Mouse (Mus musculus): Measurements from ENCODE around the gene Anxa3. TPM values are rescaled to one million over a fixed set of nuclear protein-coding genes. Genes with fewer than 3 reads are reported as not detected.

Gene Anxa3
- polyA plus RNA-seq (2014; fragmentation: Nextera tagmentation; extraction: Ambion mirVana), result 57.3 and 64.9 TPM in 2 replicates

DNA sequence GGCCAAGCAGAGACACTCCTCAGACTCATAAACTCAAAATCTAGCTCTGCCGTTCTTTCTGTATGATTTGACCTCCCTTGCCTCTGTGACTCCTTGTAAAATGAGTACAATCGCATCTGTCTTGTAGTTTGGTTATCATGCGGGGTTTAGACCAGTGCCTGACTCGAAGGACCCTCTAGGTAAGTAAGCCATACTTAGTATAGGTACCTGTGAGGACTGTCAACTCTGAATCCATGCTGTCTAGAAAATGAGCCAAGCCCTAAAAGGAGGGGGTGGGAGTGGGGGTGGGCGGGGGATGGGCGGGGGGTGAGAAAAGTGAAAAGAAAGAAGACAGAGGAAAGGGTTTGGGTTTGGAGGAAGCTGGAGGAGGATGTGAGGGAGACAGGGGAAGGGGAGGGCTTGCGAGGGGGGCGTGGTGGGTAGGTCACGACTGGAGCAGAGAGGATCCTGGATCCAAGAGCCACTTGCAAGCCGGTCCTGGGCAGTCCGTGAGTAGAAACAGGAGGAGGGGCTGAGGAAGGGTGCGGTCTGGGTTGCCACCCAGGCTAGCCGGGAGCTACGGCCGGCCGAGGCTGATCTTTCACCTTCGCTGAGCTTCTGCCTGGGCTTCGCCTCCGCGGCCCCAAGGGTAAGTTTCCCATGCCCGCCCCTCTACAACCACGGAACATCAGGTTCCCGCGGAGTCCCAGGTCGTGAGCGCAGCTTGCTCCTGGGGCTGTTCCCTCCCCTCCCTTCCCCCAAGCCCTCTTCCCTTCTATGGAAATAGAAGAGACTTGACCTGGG lies at the start of gene Anxa3:
Anxa3 (plus strand) TSS at position 404 of the 783 bp plus-strand sequence.
- H3K36me3 ChIP-seq (ENCODE audit: control insufficient read depth, insufficient read depth, low read length), result no peaks in the 10 kb centered on the region
- no peaks in the 10 kb centered on the region for H3K9me3 ChIP-seq (ENCODE audit: control insufficient read depth, low read length)
- H3K27me3 ChIP-seq (ENCODE audit: control insufficient read depth, insufficient read depth, low read length), result no peaks in the 10 kb centered on the region
- peak; percentile 93 for ATAC-seq (ENCODE audit: low FRiP score, low TSS enrichment)
- peak within 1 kb of the TSS; percentile 58 for H3K9ac ChIP-seq (ENCODE audit: low read depth, low read length)
- H3K4me2 ChIP-seq (replicated peaks; ENCODE audit: low read depth, low read length), result peak within 1 kb of the TSS; percentile 81
- WGBS, result 10% methylated on average over 26 of the region's 26 CpGs
- 0 out of 2 replicates have a peak, but pooled peaks cover 15% of the 10 kb centered on the region for H3K4me1 ChIP-seq (ENCODE audit: control insufficient read depth, insufficient read depth, low read length)
- peak within 1 kb of the TSS; percentile 46 for H3K4me3 ChIP-seq (ENCODE audit: low read length)
- H3K27ac ChIP-seq (ENCODE audit: low read depth, low read length), result no peak within 1 kb of the TSS

- no peak overlapping the region for H3K9ac ChIP-seq (ENCODE audit: low read depth, low read length)
- WGBS, result 89% methylated on average over 8 of the region's 8 CpGs
- no peak overlapping the region for H3K4me3 ChIP-seq (ENCODE audit: low read length)
- no peaks in the 10 kb centered on the region for H3K9me3 ChIP-seq (ENCODE audit: control insufficient read depth, low read length)
- H3K4me1 ChIP-seq (ENCODE audit: control insufficient read depth, insufficient read depth, low read length), result no peaks in the 10 kb centered on the region
- peaks cover 19% of the 10 kb centered on the region for H3K36me3 ChIP-seq (ENCODE audit: control insufficient read depth, insufficient read depth, low read length)
- H3K27ac ChIP-seq (ENCODE audit: low read depth, low read length), result no peak overlapping the region
- no peaks in the 10 kb centered on the region for H3K27me3 ChIP-seq (ENCODE audit: control insufficient read depth, insufficient read depth, low read length)
- no peak overlapping the region for H3K4me2 ChIP-seq (replicated peaks; ENCODE audit: low read depth, low read length)
- ATAC-seq (ENCODE audit: low FRiP score, low TSS enrichment), result no peak
Observed at GRCm38 (mm10) chr5:96747195-96747984, 45.7 kb upstream of the Anxa3 start.

GRCm38 (mm10) chr5:96757615-96758014 lies 35.5 kb upstream of the Anxa3 start:
- Histone ChIP-seq H3K9ac (ENCODE audit: low read depth, low read length) (no peak overlapping the region), H3K4me1 (ENCODE audit: control insufficient read depth, insufficient read depth, low read length) (no peaks in the 10 kb centered on the region), H3K4me3 (ENCODE audit: low read length) (no peak overlapping the region), H3K27me3 (ENCODE audit: control insufficient read depth, insufficient read depth, low read length) (no peaks in the 10 kb centered on the region), H3K27ac (ENCODE audit: low read depth, low read length) (no peak overlapping the region), H3K4me2 (replicated peaks; ENCODE audit: low read depth, low read length) (no peak overlapping the region), H3K36me3 (ENCODE audit: control insufficient read depth, insufficient read depth, low read length) (peaks cover 13% of the 10 kb centered on the region; the same call in 1 of the 2 replicates), H3K9me3 (ENCODE audit: control insufficient read depth, low read length) (no peaks in the 10 kb centered on the region)
- WGBS, result 39% methylated on average over 7 of the region's 7 CpGs
- ATAC-seq (ENCODE audit: low FRiP score, low TSS enrichment), result peak; percentile 84

- Histone ChIP-seq H3K36me3 (ENCODE audit: control insufficient read depth, insufficient read depth, low read length) (peaks cover 10% of the 10 kb centered on the region; the same call in 1 of the 2 replicates), H3K4me1 (ENCODE audit: control insufficient read depth, insufficient read depth, low read length) (no peaks in the 10 kb centered on the region), H3K27me3 (ENCODE audit: control insufficient read depth, insufficient read depth, low read length) (no peaks in the 10 kb centered on the region), H3K4me2 (replicated peaks; ENCODE audit: low read depth, low read length) (no peak overlapping the region), H3K4me3 (ENCODE audit: low read length) (no peak overlapping the region), H3K27ac (ENCODE audit: low read depth, low read length) (no peak overlapping the region), H3K9ac (ENCODE audit: low read depth, low read length) (no peak overlapping the region), H3K9me3 (ENCODE audit: control insufficient read depth, low read length) (no peaks in the 10 kb centered on the region)
- 94% methylated on average over 1 of the region's 1 CpGs for whole genome bisulfite sequencing
- ATAC-seq (ENCODE audit: low FRiP score, low TSS enrichment), result no peak
Observed at GRCm38 (mm10) chr5:96762021-96762420, 31.1 kb upstream of the Anxa3 start.

DNA sequence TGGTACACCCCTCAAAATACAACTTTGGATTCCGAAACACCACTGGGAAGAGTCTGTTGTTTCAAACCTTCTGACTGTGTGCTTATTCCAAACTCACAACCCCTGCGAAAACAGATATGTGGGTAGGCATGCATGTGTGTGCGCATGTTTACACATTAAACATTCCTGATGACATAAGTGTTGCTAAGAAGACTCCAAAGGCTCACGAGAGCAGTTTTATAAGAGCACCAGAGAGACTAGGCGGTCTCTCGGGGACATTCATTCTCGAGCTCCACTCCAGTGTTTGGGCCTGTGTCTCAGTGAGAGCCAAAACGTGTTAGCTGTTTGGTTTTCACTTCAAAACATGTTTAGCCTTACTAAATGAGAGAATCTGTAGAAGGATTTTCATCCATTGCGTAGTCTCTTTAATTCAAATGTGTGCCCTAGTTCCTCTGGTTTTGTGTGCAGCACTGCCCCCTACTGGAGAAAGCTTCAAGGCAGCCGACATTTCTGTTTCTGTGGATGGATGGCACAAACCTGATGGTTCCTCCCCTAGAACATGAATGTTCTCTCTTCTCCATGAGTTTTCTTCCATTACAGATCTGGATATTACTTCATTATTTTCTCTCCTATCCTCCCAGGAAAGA lies 24.2 kb upstream of the Anxa3 start:
- Histone ChIP-seq H3K27me3 (ENCODE audit: control insufficient read depth, insufficient read depth, low read length) (no peaks in the 10 kb centered on the region), H3K36me3 (ENCODE audit: control insufficient read depth, insufficient read depth, low read length) (peaks cover 10% of the 10 kb centered on the region; the same call in 1 of the 2 replicates), H3K4me1 (ENCODE audit: control insufficient read depth, insufficient read depth, low read length) (no peaks in the 10 kb centered on the region), H3K9ac (ENCODE audit: low read depth, low read length) (no peak overlapping the region), H3K4me2 (replicated peaks; ENCODE audit: low read depth, low read length) (no peak overlapping the region), H3K27ac (ENCODE audit: low read depth, low read length) (no peak overlapping the region), H3K4me3 (ENCODE audit: low read length) (no peak overlapping the region), H3K9me3 (ENCODE audit: control insufficient read depth, low read length) (no peaks in the 10 kb centered on the region)
- WGBS, result 69% methylated on average over 10 of the region's 10 CpGs
- ATAC-seq (ENCODE audit: low FRiP score, low TSS enrichment), result no peak

DNA sequence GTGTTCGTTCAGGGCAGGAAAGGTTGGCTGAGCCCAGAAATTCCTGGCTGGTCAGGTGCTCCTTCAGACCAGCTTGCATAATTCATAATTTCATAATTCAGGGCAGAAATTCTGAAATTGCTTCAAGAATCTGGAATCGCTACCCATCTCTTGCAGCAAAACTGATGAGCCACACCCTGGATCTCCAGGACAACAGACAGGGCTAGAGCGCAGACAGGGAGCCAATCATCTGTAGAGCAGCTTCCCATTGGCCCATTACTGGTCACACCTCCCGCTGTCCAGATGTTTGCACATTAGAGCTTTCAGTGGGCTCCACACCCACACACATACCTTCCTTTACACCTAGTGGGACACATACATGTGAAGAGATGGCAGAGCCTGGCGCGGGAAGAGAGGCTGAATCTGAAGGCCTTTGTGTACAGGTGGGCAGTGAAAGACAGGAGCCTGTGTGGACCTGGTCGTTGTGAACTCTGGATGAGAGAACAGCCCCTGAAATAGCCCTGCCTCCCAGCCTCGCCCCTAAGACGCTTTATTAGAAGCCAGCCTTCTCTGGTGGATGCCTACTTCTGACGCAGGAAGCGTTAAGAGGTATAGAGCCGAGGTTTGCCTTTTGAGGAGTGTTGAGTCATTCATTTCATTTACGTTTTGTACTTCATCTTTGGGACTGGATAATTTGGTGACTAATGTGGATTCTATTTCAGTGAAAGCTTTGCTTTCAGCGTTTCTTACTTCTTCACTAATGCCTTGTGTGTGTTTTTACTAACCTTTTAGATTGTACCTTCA lies 9.4 kb upstream of the Anxa3 start:
- peaks cover 21% of the 10 kb centered on the region for H3K36me3 ChIP-seq (ENCODE audit: control insufficient read depth, insufficient read depth, low read length)
- H3K9ac ChIP-seq (ENCODE audit: low read depth, low read length), result no peak overlapping the region
- H3K4me2 ChIP-seq (replicated peaks; ENCODE audit: low read depth, low read length), result no peak overlapping the region
- no peaks in the 10 kb centered on the region for H3K9me3 ChIP-seq (ENCODE audit: control insufficient read depth, low read length)
- no peak overlapping the region for H3K4me3 ChIP-seq (ENCODE audit: low read length)
- H3K27ac ChIP-seq (ENCODE audit: low read depth, low read length), result no peak overlapping the region
- H3K4me1 ChIP-seq (ENCODE audit: control insufficient read depth, insufficient read depth, low read length), result no peaks in the 10 kb centered on the region
- no peaks in the 10 kb centered on the region for H3K27me3 ChIP-seq (ENCODE audit: control insufficient read depth, insufficient read depth, low read length)
- no peak for ATAC-seq (ENCODE audit: low FRiP score, low TSS enrichment)
- WGBS, result 83% methylated on average over 14 of the region's 14 CpGs

GRCm38 (mm10) chr5:96785096-96785495 lies 8.0 kb upstream of the Anxa3 start:
- Histone ChIP-seq H3K36me3 (ENCODE audit: control insufficient read depth, insufficient read depth, low read length) (peaks cover 13% of the 10 kb centered on the region), H3K9ac (ENCODE audit: low read depth, low read length) (no peak overlapping the region), H3K4me1 (ENCODE audit: control insufficient read depth, insufficient read depth, low read length) (no peaks in the 10 kb centered on the region), H3K27me3 (ENCODE audit: control insufficient read depth, insufficient read depth, low read length) (no peaks in the 10 kb centered on the region), H3K4me2 (replicated peaks; ENCODE audit: low read depth, low read length) (no peak overlapping the region), H3K4me3 (ENCODE audit: low read length) (no peak overlapping the region), H3K27ac (ENCODE audit: low read depth, low read length) (no peak overlapping the region), H3K9me3 (ENCODE audit: control insufficient read depth, low read length) (no peaks in the 10 kb centered on the region)
- ATAC-seq (ENCODE audit: low FRiP score, low TSS enrichment), result no peak
- WGBS, result 95% methylated on average over 5 of the region's 5 CpGs

DNA sequence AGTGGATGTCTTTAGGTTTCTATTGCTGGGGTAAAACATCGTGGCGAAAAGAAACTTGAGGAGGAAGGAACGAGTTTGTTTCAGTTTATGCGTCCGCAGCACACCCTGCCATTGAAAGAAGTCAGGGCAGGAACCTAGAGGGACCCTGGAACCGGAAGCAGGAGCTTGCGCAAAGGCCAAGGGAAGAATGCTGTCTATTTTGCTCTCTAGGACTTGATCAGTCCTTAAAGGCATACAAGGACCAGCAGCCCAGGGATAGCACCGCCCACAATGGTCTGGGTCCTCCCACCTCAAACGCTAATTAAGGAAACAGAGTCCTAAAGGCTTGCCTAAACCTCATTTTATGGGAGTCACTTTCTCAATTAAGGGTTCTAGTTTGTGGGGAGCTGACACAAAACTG lies 717 bp upstream of the Anxa3 start:
- Histone ChIP-seq H3K4me2 (replicated peaks; ENCODE audit: low read depth, low read length) (peak overlapping the region; percentile 81), H3K27me3 (ENCODE audit: control insufficient read depth, insufficient read depth, low read length) (no peaks in the 10 kb centered on the region), H3K36me3 (ENCODE audit: control insufficient read depth, insufficient read depth, low read length) (no peaks in the 10 kb centered on the region), H3K4me1 (ENCODE audit: control insufficient read depth, insufficient read depth, low read length) (0 out of 2 replicates have a peak, but pooled peaks cover 15% of the 10 kb centered on the region), H3K9me3 (ENCODE audit: control insufficient read depth, low read length) (no peaks in the 10 kb centered on the region), H3K27ac (ENCODE audit: low read depth, low read length) (no peak overlapping the region), H3K4me3 (ENCODE audit: low read length) (no peak overlapping the region; the same call in 1 of the 2 replicates), H3K9ac (ENCODE audit: low read depth, low read length) (no peak overlapping the region)
- WGBS, result 48% methylated on average over 9 of the region's 9 CpGs
- ATAC-seq (ENCODE audit: low FRiP score, low TSS enrichment), result 0 out of 2 replicates have a peak, but pooled peaks have one; percentile 16

Measured in kidney, embryonic 14.5 days (tissue).